20 mouse cellular contexts compared by ENCODE assay signal in the genomic region with DNA sequence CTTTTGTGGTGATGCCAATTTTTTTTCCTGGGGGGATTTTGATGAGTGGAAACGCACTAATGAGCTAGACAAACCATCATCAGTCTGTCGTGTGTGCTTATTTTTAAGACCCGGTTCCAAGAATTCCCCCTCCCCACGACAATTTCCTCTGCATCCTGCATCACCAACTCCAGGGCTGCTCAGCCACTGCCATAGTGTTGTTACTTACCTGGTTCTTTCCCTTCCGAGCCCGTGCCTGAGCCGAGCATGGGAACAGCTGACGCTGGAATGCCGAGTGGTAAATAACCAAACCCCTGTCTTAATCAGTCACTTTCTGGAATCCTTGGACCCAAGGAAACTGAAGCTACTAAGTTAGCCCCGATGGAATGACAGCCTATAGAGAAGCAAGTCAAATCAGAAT.
DNase-seq lines count a peak whose midpoint lies in the region; ATAC-seq and TF ChIP-seq lines count a peak whose summit lies in the region.
"Had no signal": no experiment of that assay in that cellular context is flagged by ENCODE, and none has a peak within 500 bp of the region (broad histone marks: within the 10 kb centered on the region; RNA-seq: fewer than 3 reads in every experiment).

No protein-coding gene starts in this region.

- no peaks in the 10 kb centered on the region for H3K27me3 ChIP-seq in spleen, adult 2 months (ENCODE audit: control insufficient read depth, insufficient read depth, low read length)
- no peaks in the 10 kb centered on the region for H3K27me3 ChIP-seq in limb, embryonic 13.5 days
- H3K27me3 ChIP-seq: heart, embryonic 13.5 days; liver, embryonic 12.5 days; Patski had no signal

- no peaks in the 10 kb centered on the region for H3K9me3 ChIP-seq in limb, embryonic 13.5 days
- H3K9me3 ChIP-seq: forebrain, embryonic 10.5 days; heart, embryonic 13.5 days; liver, embryonic 12.5 days had no signal

- no peak for ATAC-seq in limb, embryonic 13.5 days (ENCODE audit: low FRiP score, low read depth)
- ATAC-seq: inflammation-experienced regulatory T-cells, adult 6 months; liver, embryonic 12.5 days; Patski had no signal

- H3K36me3 ChIP-seq in spleen, adult 2 months (ENCODE audit: control insufficient read depth, insufficient read depth, low read length), result no peaks in the 10 kb centered on the region
- no peaks in the 10 kb centered on the region for H3K36me3 ChIP-seq in limb, embryonic 13.5 days
- H3K36me3 ChIP-seq: forebrain, embryonic 10.5 days; heart, embryonic 13.5 days; liver, embryonic 12.5 days had no signal

- peak overlapping the region; percentile 55 for H3K27ac ChIP-seq in spleen, adult 2 months (ENCODE audit: insufficient read depth, low read length)
- peak overlapping the region; percentile 81 for H3K27ac ChIP-seq in limb, embryonic 13.5 days
- H3K27ac ChIP-seq: hindbrain, embryonic 14.5 days; liver, embryonic 12.5 days had no signal

- H3K4me1 ChIP-seq in spleen, adult 2 months (ENCODE audit: control insufficient read depth, insufficient read depth, insufficient read length), result no peaks in the 10 kb centered on the region
- H3K4me1 ChIP-seq in limb, embryonic 13.5 days, result peaks cover 18% of the 10 kb centered on the region
- H3K4me1 ChIP-seq: liver, embryonic 12.5 days had no signal

- H3K4me3 ChIP-seq in spleen, adult 2 months (ENCODE audit: extremely low read depth, insufficient read depth, insufficient read length), result no peak overlapping the region
- no peak overlapping the region for H3K4me3 ChIP-seq in limb, embryonic 13.5 days
- H3K4me3 ChIP-seq: forebrain, embryonic 10.5 days; heart, embryonic 13.5 days; liver, embryonic 12.5 days had no signal

- 81% methylated on average over 10 of the region's 10 CpGs for WGBS in spleen, adult 2 months
- 56% methylated on average over 10 of the region's 10 CpGs for WGBS in limb, embryonic 13.5 days

- DNase-seq in heart, adult 11 months, result peak; percentile 83
- DNase-seq in heart, postnatal 10 days, result no peak
- DNase-seq in spleen, adult 2 months (ENCODE audit: low read depth in 1 of 2, low spot score in 2 of 2), result no peak
- no peak for DNase-seq in spleen, postnatal 10 days (ENCODE audit: low spot score in 2 of 2)
- DNase-seq in yolk sac, embryonic 10.5 days (ENCODE audit: low spot score), result no peak
- no peak for DNase-seq in T-cell, adult 2 months (ENCODE audit: low spot score)
- DNase-seq: adrenal gland, adult 8-10 months; cerebellum, adult 18-20 months; cerebellum, postnatal 14 days; kidney, postnatal 25 days; lung, adult 18-20 months; lung, postnatal 10 days had no signal

- TF ChIP-seq POLR2A in spleen, adult 2 months (IDR thresholded peaks at IDR 0.05; ENCODE audit: low read depth, low read length), result no peak

- no peak overlapping the region; the same call in 1 of the 2 replicates for H3K4me2 ChIP-seq in limb, embryonic 13.5 days (replicated peaks)
- H3K4me2 ChIP-seq: heart, embryonic 13.5 days; hindbrain, embryonic 14.5 days; liver, embryonic 12.5 days; midbrain, embryonic 11.5 days had no signal

- intact Hi-C loops in heart, postnatal 10 days (cut with DNase I), result no loop called here

- TF ChIP-seq CTCF in spleen, adult 2 months (IDR thresholded peaks at IDR 0.05; ENCODE audit: extremely low read depth, insufficient read depth, insufficient read length, insufficient replicate concordance), result no peak

- no peak overlapping the region for H3K9ac ChIP-seq in limb, embryonic 13.5 days
- H3K9ac ChIP-seq: heart, embryonic 13.5 days; hindbrain, embryonic 14.5 days; liver, embryonic 12.5 days had no signal
